Mouse (Mus musculus) heart, postnatal 0 days (tissue): ENCODE results near the gene Wwox. TPM values are rescaled to one million over a fixed set of nuclear protein-coding genes. Genes with fewer than 3 reads are reported as not detected.

Experiments used
- ATAC-seq: fragments of 200-750 bp; cut with Nextera tagmentation; 2 replicates; pipeline ENCODE4 v1.8.0; 2017; ENCODE audit warnings: low read depth, moderate number of reproducible peaks, moderate library complexity; ENCODE audit not compliant: insufficient read depth
- DNase-seq: peaks from one replicate; pipeline ENCODE4 v3.0.0-alpha.2; 2016; ENCODE audit warnings: low spot score
- H3K27ac ChIP-seq: fragments of 300-500 bp; sonication (generic); 2 replicates; pipeline ENCODE4 v1.5.1; 2014; ENCODE audit warnings: low read depth, mild to moderate bottlenecking
- H3K27me3 ChIP-seq: fragments of 300-500 bp; sonication (generic); 2 replicates; pipeline ENCODE4 v1.6.1; 2014; ENCODE audit warnings: low read length, mixed read lengths; ENCODE audit not compliant: control insufficient read depth, insufficient read depth
- H3K36me3 ChIP-seq: fragments of 300-500 bp; sonication (generic); replicated peaks from 2 replicates; pipeline ENCODE4 v1.6.1; 2014; ENCODE audit warnings: low read length, mixed read lengths; ENCODE audit not compliant: control insufficient read depth, insufficient read depth
- H3K4me1 ChIP-seq: fragments of 300-500 bp; sonication (generic); 2 replicates; pipeline ENCODE4 v1.6.1; 2014; ENCODE audit warnings: antibody characterized with exemption; ENCODE audit not compliant: control insufficient read depth, insufficient read depth
- H3K4me2 ChIP-seq: fragments of 300-500 bp; sonication (generic); 2 replicates; pipeline ENCODE4 v1.6.1; 2014; ENCODE audit warnings: low read depth, mild to moderate bottlenecking, low read length, moderate library complexity
- H3K4me3 ChIP-seq: fragments of 300-500 bp; sonication (generic); 2 replicates; pipeline ENCODE4 v1.5.1; 2014; ENCODE audit warnings: low read depth, low read length
- H3K9ac ChIP-seq: fragments of 300-500 bp; sonication (generic); replicated peaks from 2 replicates; pipeline ENCODE4 v1.6.1; 2014; ENCODE audit warnings: low read depth, low read length, mixed read lengths
- H3K9me3 ChIP-seq: fragments of 300-500 bp; sonication (generic); replicated peaks from 2 replicates; pipeline ENCODE4 v1.6.1; 2016; ENCODE audit warnings: low read length; ENCODE audit not compliant: control insufficient read depth
- CTCF ChIP-seq: IDR thresholded peaks from 2 replicates; pipeline ENCODE4 v1.5.1; 2016; ENCODE audit warnings: antibody characterized with exemption, control low read depth, low read depth
- EP300 ChIP-seq: IDR thresholded peaks from 2 replicates; pipeline ENCODE4 v1.6.1; 2016; ENCODE audit warnings: antibody characterized with exemption, low read depth
- WGBS: fragments of 180-500 bp; shearing (Covaris S2); extraction: QIAGEN DNeasy Blood & Tissue Kit; methylation state at CpG from one replicate; pipeline ENCODE4 v1.1.7; 2014; 5-methylcytosine and 5-hydroxymethylcytosine counted together
- polyA plus RNA-seq: library from polyadenylated mRNA; unstranded; fragments of >200 nt; fragmentation: Nextera tagmentation; extraction: Ambion mirVana; gene quantifications from 2 replicates; pipeline ENCODE4 v1.2.1, GENCODE M21; 2015
- total RNA-seq: library from RNA; depleted of rRNA; stranded (reverse); fragments of >200 nt; gene quantifications from 2 replicates; pipeline ENCODE4 v1.2.3, GENCODE M21; 2014; ENCODE audit warnings: low replicate concordance

Gene Wwox
- total and polyA plus RNA-seq, 2 experiments from 2014 or later = 7.5 to 9.6 TPM

GRCm38 (mm10) chr8:114746373-114746772 lies 306.9 kb downstream of the Wwox start:
- H3K4me2 ChIP-seq = no peak overlapping the region
- H3K4me1 ChIP-seq = peaks cover 5% of the 10 kb centered on the region; the same call in 1 of the 2 replicates
- H3K9me3 ChIP-seq = no peaks in the 10 kb centered on the region
- DNase-seq = no peak
- H3K4me3 ChIP-seq = no peak overlapping the region
- H3K36me3 ChIP-seq = no peaks in the 10 kb centered on the region
- no peaks in the 10 kb centered on the region for H3K27me3 ChIP-seq
- WGBS = 56% methylated on average over 2 of the region's 2 CpGs
- H3K27ac ChIP-seq = no peak overlapping the region
- H3K9ac ChIP-seq = no peak overlapping the region
- ATAC-seq = no peak
- TF ChIP-seq EP300 = no peak
- TF ChIP-seq CTCF = peak; percentile 18

- no peak for DNase-seq
- 77% methylated on average over 18 of the region's 18 CpGs for WGBS
- Histone ChIP-seq H3K9ac (no peak overlapping the region), H3K36me3 (no peaks in the 10 kb centered on the region), H3K4me1 (no peaks in the 10 kb centered on the region), H3K27me3 (no peaks in the 10 kb centered on the region), H3K4me2 (no peak overlapping the region), H3K9me3 (no peaks in the 10 kb centered on the region), H3K27ac (no peak overlapping the region), H3K4me3 (no peak overlapping the region)
- TF ChIP-seq CTCF (no peak), EP300 (no peak)
- ATAC-seq = no peak
Observed at GRCm38 (mm10) chr8:114751376-114752135, 312.1 kb downstream of the Wwox start.

- Histone ChIP-seq H3K27ac (no peak overlapping the region), H3K27me3 (no peaks in the 10 kb centered on the region), H3K9ac (no peak overlapping the region), H3K36me3 (no peaks in the 10 kb centered on the region), H3K4me1 (no peaks in the 10 kb centered on the region), H3K9me3 (no peaks in the 10 kb centered on the region), H3K4me3 (no peak overlapping the region), H3K4me2 (no peak overlapping the region)
- DNase-seq (no peak), ATAC-seq (no peak)
- TF ChIP-seq CTCF (no peak), EP300 (no peak)
- WGBS = 73% methylated on average over 2 of the region's 2 CpGs
Observed at GRCm38 (mm10) chr8:114759621-114760020, 320.2 kb downstream of the Wwox start.

- H3K9ac ChIP-seq = no peak overlapping the region
- DNase-seq (no peak), ATAC-seq (no peak)
- H3K4me1 ChIP-seq = peaks cover 11% of the 10 kb centered on the region
- 80% methylated on average over 3 of the region's 3 CpGs for WGBS
- H3K27me3 ChIP-seq = no peaks in the 10 kb centered on the region
- TF ChIP-seq EP300 (no peak), CTCF (no peak)
- H3K4me3 ChIP-seq = no peak overlapping the region
- no peak overlapping the region for H3K4me2 ChIP-seq
- no peaks in the 10 kb centered on the region for H3K36me3 ChIP-seq
- H3K9me3 ChIP-seq = no peaks in the 10 kb centered on the region
- H3K27ac ChIP-seq = no peak overlapping the region
Observed at GRCm38 (mm10) chr8:114768536-114768935, 329.1 kb downstream of the Wwox start.

GRCm38 (mm10) chr8:114770856-114771776 lies 331.7 kb downstream of the Wwox start:
- peak; percentile 77 for DNase-seq
- Histone ChIP-seq H3K27me3 (no peaks in the 10 kb centered on the region), H3K4me1 (peaks cover 10% of the 10 kb centered on the region), H3K36me3 (no peaks in the 10 kb centered on the region), H3K27ac (no peak overlapping the region), H3K9ac (no peak overlapping the region), H3K9me3 (no peaks in the 10 kb centered on the region), H3K4me3 (no peak overlapping the region), H3K4me2 (no peak overlapping the region)
- ATAC-seq = no peak
- TF ChIP-seq CTCF (peak; percentile 90), EP300 (no peak)
- WGBS = 56% methylated on average over 31 of the region's 31 CpGs
